Mouse (Mus musculus): ENCODE results near the gene Psmd9.
A peak's percentile ranks its signal among the peaks of the same experiment; 100 is the strongest.

Psmd9 gene

GRCm38 (mm10) chr5:123137044-123137909 lies 31.9 kb upstream of the Psmd9 start:
- peak; percentile 80 to 88 for DNase-seq (ENCODE audit: low spot score in 2 of 2)

GRCm38 (mm10) chr5:123137910-123138229 lies 31.3 kb upstream of the Psmd9 start:
- DNase-seq (ENCODE audit: low spot score in 2 of 2): no peak

- peak in 1 of 2 experiments; percentile 83 for DNase-seq (ENCODE audit: low spot score in 2 of 2)
Observed at GRCm38 (mm10) chr5:123138230-123138911, 30.8 kb upstream of the Psmd9 start.

- peak; percentile 84 to 91 for DNase-seq (ENCODE audit: low spot score in 2 of 2)
Observed at GRCm38 (mm10) chr5:123138953-123139721, 30.1 kb upstream of the Psmd9 start.

GRCm38 (mm10) chr5:123139722-123140627 lies 29.2 kb upstream of the Psmd9 start:
- no peak for DNase-seq (ENCODE audit: low spot score in 2 of 2)

- peak; percentile 89 to 93 for DNase-seq (ENCODE audit: low spot score in 2 of 2)
Observed at GRCm38 (mm10) chr5:123140694-123141554, 28.3 kb upstream of the Psmd9 start.

GRCm38 (mm10) chr5:123141555-123142160 lies 27.6 kb upstream of the Psmd9 start:
- peak in 1 of 2 experiments; percentile 83 for DNase-seq (ENCODE audit: low spot score in 2 of 2)

GRCm38 (mm10) chr5:123142161-123143157 lies 26.8 kb upstream of the Psmd9 start, which contains the start of gene Setd1b:
Gene Setd1b (plus strand): TSS chr5:123142193.
- DNase-seq (ENCODE audit: low spot score in 2 of 2): peak; percentile 69 to 85

GRCm38 (mm10) chr5:123143251-123143970 lies 25.8 kb upstream of the Psmd9 start:
- DNase-seq (ENCODE audit: low spot score in 2 of 2): no peak

GRCm38 (mm10) chr5:123143971-123144745 lies 25.1 kb upstream of the Psmd9 start:
- no peak for DNase-seq (ENCODE audit: low spot score in 2 of 2)

GRCm38 (mm10) chr5:123144746-123145590 lies 24.2 kb upstream of the Psmd9 start:
- peak in 1 of 2 experiments; percentile 66 for DNase-seq (ENCODE audit: low spot score in 2 of 2)

- no peak for DNase-seq (ENCODE audit: low spot score in 2 of 2)
Observed at GRCm38 (mm10) chr5:123146357-123146756, 22.9 kb upstream of the Psmd9 start.

GRCm38 (mm10) chr5:123147569-123147968 lies 21.6 kb upstream of the Psmd9 start:
- peak in 1 of 2 experiments; percentile 62 for DNase-seq (ENCODE audit: low spot score in 2 of 2)

GRCm38 (mm10) chr5:123148073-123148722 lies 21.0 kb upstream of the Psmd9 start:
- DNase-seq (ENCODE audit: low spot score in 2 of 2): peak in 1 of 2 experiments; percentile 65
